Mouse (Mus musculus): ENCODE measurements around the gene Creb3l2. TPM values are rescaled to one million over a fixed set of nuclear protein-coding genes. Genes with fewer than 3 reads are reported as not detected.

The Creb3l2 gene
- polyA plus RNA-seq, 1 experiment from 2014 or later, result 33.1 TPM

DNA sequence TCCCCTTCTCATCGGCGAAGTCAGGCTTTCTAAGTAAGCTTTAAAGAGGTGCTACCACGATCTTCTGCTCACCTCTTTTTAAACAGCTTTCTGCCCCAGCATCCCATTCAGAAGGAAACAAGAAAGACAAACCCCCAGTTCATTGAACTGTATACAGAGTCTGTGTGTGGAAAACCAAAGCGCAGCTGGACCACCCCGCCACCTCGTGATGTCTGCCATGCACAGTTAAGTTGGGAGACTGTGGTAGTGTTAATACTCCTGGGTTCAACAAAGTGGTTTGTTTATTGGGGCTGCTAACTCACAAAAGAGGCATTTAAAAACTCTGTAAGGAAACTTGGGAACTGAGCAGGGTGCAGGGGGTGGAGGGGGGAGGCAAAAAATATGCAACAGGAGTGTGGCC lies 49.7 kb downstream of the Creb3l2 start:
- no peak overlapping the region for H3K4me3 ChIP-seq (ENCODE audit: low read depth, low read length)
- no peak for DNase-seq
- ATAC-seq (ENCODE audit: insufficient read depth), result no peak
- H3K9me3 ChIP-seq (ENCODE audit: low read depth, low read length), result no peaks in the 10 kb centered on the region
- peak overlapping the region; percentile 42; the same call in 1 of the 2 replicates for H3K27ac ChIP-seq (ENCODE audit: low read depth)
- H3K4me1 ChIP-seq (ENCODE audit: insufficient read depth), result peaks cover 29% of the 10 kb centered on the region
- no peak overlapping the region for H3K9ac ChIP-seq
- no peak for TF ChIP-seq CTCF (IDR thresholded peaks at IDR 0.05; ENCODE audit: low read depth)
- H3K4me2 ChIP-seq, result no peak overlapping the region
- H3K36me3 ChIP-seq (ENCODE audit: insufficient read depth), result peaks cover 10% of the 10 kb centered on the region; the same call in 1 of the 2 replicates
- 69% methylated on average over 6 of the region's 6 CpGs for WGBS
- H3K27me3 ChIP-seq (ENCODE audit: insufficient read depth, low read length), result no peaks in the 10 kb centered on the region

- Histone ChIP-seq H3K4me3 (ENCODE audit: low read depth, low read length) (no peak overlapping the region), H3K36me3 (ENCODE audit: insufficient read depth) (peaks cover 10% of the 10 kb centered on the region; the same call in 1 of the 2 replicates), H3K27me3 (ENCODE audit: insufficient read depth, low read length) (no peaks in the 10 kb centered on the region), H3K9me3 (ENCODE audit: low read depth, low read length) (no peaks in the 10 kb centered on the region), H3K9ac (no peak overlapping the region), H3K4me2 (no peak overlapping the region), H3K4me1 (ENCODE audit: insufficient read depth) (peaks cover 23% of the 10 kb centered on the region), H3K27ac (ENCODE audit: low read depth) (0 out of 2 replicates have a peak overlapping the region, but pooled peaks have one; percentile 22)
- no peak for TF ChIP-seq CTCF (IDR thresholded peaks at IDR 0.05; ENCODE audit: low read depth)
- WGBS, result 43% methylated on average over 7 of the region's 7 CpGs
- ATAC-seq (ENCODE audit: insufficient read depth) (peak; percentile 50; the same call in 1 of the 2 replicates), DNase-seq (peak; percentile 91)
These were observed 50.6 kb downstream of the Creb3l2 start for GRCm38 (mm10) chr6:37391313-37391712.

GRCm38 (mm10) chr6:37388960-37389359 lies 53.0 kb downstream of the Creb3l2 start:
- 37% methylated on average over 8 of the region's 8 CpGs for WGBS

GRCm38 (mm10) chr6:37388501-37388900 lies 53.4 kb downstream of the Creb3l2 start:
- Histone ChIP-seq H3K27ac (ENCODE audit: low read depth) (peak overlapping the region; percentile 9; the same call in 1 of the 2 replicates), H3K36me3 (ENCODE audit: insufficient read depth) (0 out of 2 replicates have a peak, but pooled peaks cover 5% of the 10 kb centered on the region), H3K9ac (no peak overlapping the region), H3K9me3 (ENCODE audit: low read depth, low read length) (no peaks in the 10 kb centered on the region), H3K4me2 (no peak overlapping the region), H3K4me1 (ENCODE audit: insufficient read depth) (peaks cover 26% of the 10 kb centered on the region), H3K4me3 (ENCODE audit: low read depth, low read length) (no peak overlapping the region), H3K27me3 (ENCODE audit: insufficient read depth, low read length) (no peaks in the 10 kb centered on the region)
- no peak for ATAC-seq (ENCODE audit: insufficient read depth)
- WGBS, result 76% methylated on average over 6 of the region's 6 CpGs
- no peak for TF ChIP-seq CTCF (IDR thresholded peaks at IDR 0.05; ENCODE audit: low read depth)
- no peak for DNase-seq

More at GRCm38 (mm10) chr6:37388960-37389359, 53.0 kb downstream of the Creb3l2 start:
- Histone ChIP-seq H3K9ac (no peak overlapping the region), H3K27ac (ENCODE audit: low read depth) (peak overlapping the region; percentile 9; the same call in 1 of the 2 replicates), H3K36me3 (ENCODE audit: insufficient read depth) (0 out of 2 replicates have a peak, but pooled peaks cover 5% of the 10 kb centered on the region), H3K4me2 (no peak overlapping the region), H3K4me1 (ENCODE audit: insufficient read depth) (peaks cover 26% of the 10 kb centered on the region), H3K9me3 (ENCODE audit: low read depth, low read length) (no peaks in the 10 kb centered on the region), H3K4me3 (ENCODE audit: low read depth, low read length) (no peak overlapping the region), H3K27me3 (ENCODE audit: insufficient read depth, low read length) (no peaks in the 10 kb centered on the region)
- peak; percentile 57 for ATAC-seq (ENCODE audit: insufficient read depth)
- TF ChIP-seq CTCF (IDR thresholded peaks at IDR 0.05; ENCODE audit: low read depth), result no peak
- peak; percentile 82 for DNase-seq

GRCm38 (mm10) chr6:37387281-37387680 lies 54.7 kb downstream of the Creb3l2 start:
- TF ChIP-seq CTCF (IDR thresholded peaks at IDR 0.05; ENCODE audit: low read depth), result no peak
- WGBS, result 55% methylated on average over 4 of the region's 4 CpGs
- H3K27ac ChIP-seq (ENCODE audit: low read depth), result no peak overlapping the region
- DNase-seq (no peak), ATAC-seq (ENCODE audit: insufficient read depth) (no peak)
- peaks cover 23% of the 10 kb centered on the region for H3K4me1 ChIP-seq (ENCODE audit: insufficient read depth)
- H3K9ac ChIP-seq, result no peak overlapping the region
- no peak overlapping the region for H3K4me2 ChIP-seq
- H3K36me3 ChIP-seq (ENCODE audit: insufficient read depth), result 0 out of 2 replicates have a peak, but pooled peaks cover 5% of the 10 kb centered on the region
- no peak overlapping the region for H3K4me3 ChIP-seq (ENCODE audit: low read depth, low read length)
- H3K9me3 ChIP-seq (ENCODE audit: low read depth, low read length), result no peaks in the 10 kb centered on the region
- H3K27me3 ChIP-seq (ENCODE audit: insufficient read depth, low read length), result no peaks in the 10 kb centered on the region

DNA sequence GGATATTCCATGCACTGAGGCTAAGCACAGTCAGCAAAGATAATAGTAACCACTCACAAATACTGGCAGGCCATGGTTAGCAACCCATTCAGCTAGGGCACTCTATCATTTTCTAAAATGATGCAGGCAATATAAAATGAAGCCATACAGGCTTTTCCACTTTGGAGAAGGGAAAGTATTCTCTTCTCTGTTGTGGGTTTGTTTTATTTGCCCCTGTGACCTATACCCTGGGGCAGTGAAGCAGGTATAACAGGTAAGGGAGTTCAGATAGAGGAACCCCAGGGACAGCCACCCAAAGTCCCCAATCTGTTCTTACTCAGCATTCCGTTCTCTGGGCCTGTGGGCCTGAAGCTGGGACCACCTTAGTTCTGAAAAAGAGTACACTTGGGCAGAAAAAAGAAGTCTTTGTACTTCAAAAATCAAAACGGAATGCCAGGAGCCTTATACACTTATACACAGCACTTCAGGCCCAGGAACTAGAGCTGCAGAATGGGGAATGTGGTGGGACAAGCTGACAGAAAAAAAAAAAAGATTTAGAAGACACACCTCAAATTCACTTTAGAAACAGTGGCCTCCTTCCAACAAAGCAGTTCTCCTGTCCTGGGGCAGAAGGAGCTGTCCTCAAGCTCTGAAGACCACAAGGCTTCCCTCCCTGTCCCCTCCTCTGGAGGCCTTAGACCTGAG lies 56.2 kb downstream of the Creb3l2 start:
- Histone ChIP-seq H3K4me1 (ENCODE audit: insufficient read depth) (peaks cover 10% of the 10 kb centered on the region; the same call in 1 of the 2 replicates), H3K36me3 (ENCODE audit: insufficient read depth) (no peaks in the 10 kb centered on the region), H3K9ac (no peak overlapping the region), H3K27me3 (ENCODE audit: insufficient read depth, low read length) (no peaks in the 10 kb centered on the region), H3K4me3 (ENCODE audit: low read depth, low read length) (no peak overlapping the region), H3K4me2 (no peak overlapping the region), H3K27ac (ENCODE audit: low read depth) (peak overlapping the region; percentile 65), H3K9me3 (ENCODE audit: low read depth, low read length) (no peaks in the 10 kb centered on the region)
- WGBS, result 73% methylated on average over 2 of the region's 2 CpGs
- DNase-seq, result peak; percentile 46
- ATAC-seq (ENCODE audit: insufficient read depth), result peak; percentile 43; the same call in 1 of the 2 replicates
- TF ChIP-seq CTCF (IDR thresholded peaks at IDR 0.05; ENCODE audit: low read depth), result no peak

DNA sequence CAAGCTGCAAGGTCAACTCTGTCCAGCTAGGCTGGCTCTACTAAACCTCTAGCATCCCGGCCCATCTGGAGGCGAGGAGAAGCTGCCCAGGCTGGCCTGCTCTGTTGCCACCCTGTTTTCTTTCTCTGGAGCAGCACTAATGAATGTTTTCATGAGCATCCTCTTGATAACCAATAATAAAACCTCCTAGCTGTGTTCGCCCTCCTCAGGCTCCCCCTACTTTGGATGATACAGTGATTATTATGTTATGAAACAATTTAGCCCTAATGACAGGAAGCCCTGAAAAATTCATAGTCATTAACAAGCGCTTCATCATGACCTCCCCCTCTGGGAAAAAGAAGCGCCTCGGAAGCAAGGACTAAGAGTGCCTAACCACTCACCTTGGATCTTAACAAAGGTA lies 59.2 kb downstream of the Creb3l2 start:
- ATAC-seq (ENCODE audit: insufficient read depth) (no peak), DNase-seq (no peak)
- H3K27me3 ChIP-seq (ENCODE audit: insufficient read depth, low read length), result no peaks in the 10 kb centered on the region
- no peak for TF ChIP-seq CTCF (IDR thresholded peaks at IDR 0.05; ENCODE audit: low read depth)
- WGBS, result 86% methylated on average over 6 of the region's 6 CpGs
- no peak overlapping the region for H3K9ac ChIP-seq
- H3K4me2 ChIP-seq, result no peak overlapping the region
- H3K4me1 ChIP-seq (ENCODE audit: insufficient read depth), result 0 out of 2 replicates have a peak, but pooled peaks cover 3% of the 10 kb centered on the region
- H3K36me3 ChIP-seq (ENCODE audit: insufficient read depth), result peaks cover 26% of the 10 kb centered on the region
- H3K27ac ChIP-seq (ENCODE audit: low read depth), result no peak overlapping the region
- H3K9me3 ChIP-seq (ENCODE audit: low read depth, low read length), result no peaks in the 10 kb centered on the region
- H3K4me3 ChIP-seq (ENCODE audit: low read depth, low read length), result no peak overlapping the region

Data from lung, embryonic 14.5 days (tissue).